In genomic region chr10:121461404-121462161, GRCm38 (mm10) we compare ENCODE assay signal across 8 mouse cellular contexts. TPM values are rescaled to one million over a fixed set of nuclear protein-coding genes. Genes with fewer than 3 reads are reported as not detected.
DNase-seq lines count a peak whose midpoint lies in the region; ATAC-seq and TF ChIP-seq lines count a peak whose summit lies in the region.

No protein-coding gene starts in this region.

- H3K4me3 ChIP-seq in cerebellum, adult 2 months (replicated peaks; ENCODE audit: insufficient read depth, low read depth, low read length), result peak overlapping the region; percentile 59
- 0 out of 2 replicates have a peak overlapping the region, but pooled peaks have one; percentile 6 for H3K4me3 ChIP-seq in intestine, embryonic 14.5 days (ENCODE audit: low read depth, low read length)
- no peak overlapping the region for H3K4me3 ChIP-seq in liver, embryonic 14.5 days (ENCODE audit: insufficient read depth in 1 of 2, low read depth in 2 of 2, low read length in 2 of 2)
- H3K4me3 ChIP-seq in myocyte, result peak overlapping the region; percentile 8

- H3K36me3 ChIP-seq in intestine, embryonic 14.5 days (ENCODE audit: control insufficient read depth, insufficient read depth, low read length), result no peaks in the 10 kb centered on the region; the same call in 1 of the 2 replicates
- H3K36me3 ChIP-seq in liver, embryonic 14.5 days (replicated peaks; ENCODE audit: control insufficient read depth, insufficient read depth, low read depth), result no peaks in the 10 kb centered on the region
- no peaks in the 10 kb centered on the region for H3K36me3 ChIP-seq in myocyte (ENCODE audit: control insufficient read depth, insufficient read depth)

- H3K79me2 ChIP-seq in myocyte (ENCODE audit: control insufficient read depth, insufficient read depth), result peaks cover 52% of the 10 kb centered on the region

- 0 out of 2 replicates have a peak overlapping the region, but pooled peaks have one; percentile 10 for H3K9ac ChIP-seq in intestine, embryonic 14.5 days (ENCODE audit: low read length)
- no peak overlapping the region for H3K9ac ChIP-seq in liver, embryonic 14.5 days (replicated peaks)

- peak overlapping the region; percentile 79 for H3K27ac ChIP-seq in cerebellum, adult 2 months (ENCODE audit: insufficient read depth, low read length)
- peak overlapping the region; percentile 12 for H3K27ac ChIP-seq in intestine, embryonic 14.5 days (ENCODE audit: low read depth)
- H3K27ac ChIP-seq in liver, embryonic 14.5 days, result no peak overlapping the region

- no peak for TF ChIP-seq POLR2A in cerebellum, adult 2 months (IDR thresholded peaks at IDR 0.05; ENCODE audit: borderline replicate concordance, insufficient read depth, low read length)
- peak; percentile 17 for TF ChIP-seq POLR2A in myocyte (IDR thresholded peaks at IDR 0.05; ENCODE audit: insufficient read length, low read depth)

- H3ac ChIP-seq in myocyte (ENCODE audit: control insufficient read depth, insufficient read length), result no peak overlapping the region

- no peak for ATAC-seq in intestine, embryonic 14.5 days (replicated peaks; ENCODE audit: low FRiP score, low TSS enrichment, low read depth)
- ATAC-seq in liver, embryonic 14.5 days (ENCODE audit: insufficient read depth), result peak; percentile 25; the same call in 1 of the 2 replicates
- no peak for ATAC-seq in monocyte, adult 5-6 weeks (replicated peaks; ENCODE audit: insufficient number of reproducible peaks, low FRiP score, low TSS enrichment, poor library complexity, severe bottlenecking)

- no peaks in the 10 kb centered on the region for H3K27me3 ChIP-seq in cerebellum, adult 2 months (ENCODE audit: control insufficient read depth, insufficient read depth, low read length)
- no peaks in the 10 kb centered on the region for H3K27me3 ChIP-seq in intestine, embryonic 14.5 days (replicated peaks; ENCODE audit: control insufficient read depth, insufficient read depth, low read length)
- no peaks in the 10 kb centered on the region for H3K27me3 ChIP-seq in liver, embryonic 14.5 days (ENCODE audit: control insufficient read depth, insufficient read depth, low read length)
- no peaks in the 10 kb centered on the region for H3K27me3 ChIP-seq in myocyte (ENCODE audit: control insufficient read depth, insufficient read depth, insufficient read length)

- no peaks in the 10 kb centered on the region for H3K9me3 ChIP-seq in intestine, embryonic 14.5 days (ENCODE audit: control insufficient read depth, low read length)
- no peaks in the 10 kb centered on the region for H3K9me3 ChIP-seq in liver, embryonic 14.5 days (ENCODE audit: control insufficient read depth, low read length)

- WGBS in cerebellum, adult 2 months, result 5% methylated on average over 22 of the region's 22 CpGs
- 15% methylated on average over 22 of the region's 22 CpGs for WGBS in intestine, embryonic 14.5 days
- 15% methylated on average over 22 of the region's 22 CpGs for WGBS in liver, embryonic 14.5 days (ENCODE audit: insufficient replicate concordance)

- TF ChIP-seq EP300 in liver, embryonic 14.5 days (IDR thresholded peaks at IDR 0.05; ENCODE audit: low read depth), result no peak

- peak; percentile 66 for DNase-seq in R1 (ENCODE audit: low read depth, low spot score)
- DNase-seq in cerebellum, adult 2 months, result peak; percentile 67 to 68
- DNase-seq in gastrocnemius, adult 8-10 months (ENCODE audit: low spot score in 2 of 2), result peak; percentile 7 to 14
- DNase-seq in intestine, embryonic 14.5 days (ENCODE audit: low spot score), result peak; percentile 62
- DNase-seq in liver, embryonic 14.5 days (ENCODE audit: low read depth in 3 of 3, low spot score in 3 of 3), result no peak
- DNase-seq in left cerebral cortex, adult 8-10 months (ENCODE audit: low spot score in 2 of 2), result no peak

- H3K4me2 ChIP-seq in intestine, embryonic 14.5 days (ENCODE audit: low read length), result peak overlapping the region; percentile 35
- H3K4me2 ChIP-seq in liver, embryonic 14.5 days (ENCODE audit: low read depth), result peak overlapping the region; percentile 26
- H3K4me2 ChIP-seq in myocyte (ENCODE audit: low read depth), result peak overlapping the region; percentile 75

- TF ChIP-seq CTCF in cerebellum, adult 2 months (IDR thresholded peaks at IDR 0.05; ENCODE audit: borderline replicate concordance, insufficient read depth, low read depth, low read length), result no peak
- TF ChIP-seq CTCF in liver, embryonic 14.5 days (IDR thresholded peaks at IDR 0.05; ENCODE audit: low read depth), result no peak

- H3K4me1 ChIP-seq in cerebellum, adult 2 months (ENCODE audit: control insufficient read depth, insufficient read depth, low read length), result peaks cover 9% of the 10 kb centered on the region; the same call in 1 of the 2 replicates
- H3K4me1 ChIP-seq in intestine, embryonic 14.5 days (replicated peaks; ENCODE audit: control insufficient read depth, insufficient read depth, low read length), result peaks cover 54% of the 10 kb centered on the region
- H3K4me1 ChIP-seq in liver, embryonic 14.5 days (replicated peaks; ENCODE audit: control insufficient read depth in 2 of 2, insufficient read depth in 2 of 2, low read length in 1 of 2), result peaks cover 0 to 15% of the 10 kb centered on the region in 2 experiments; a peak in 3 of 4 replicates

TF ChIP-seq in myocyte, 11 proteins besides CTCF, POLR2A, EP300 and RAD21:
- no peak for TF ChIP-seq E2F4 (IDR thresholded peaks at IDR 0.05; ENCODE audit: insufficient read depth)
- TF ChIP-seq MYOD1 (IDR thresholded peaks at IDR 0.05; ENCODE audit: control insufficient read depth in 1 of 3, insufficient read length in 2 of 3, low read depth in 2 of 3), result peak in 1 of 3 experiments; percentile 58
- peak in 2 of 3 experiments; percentile 30 to 67 for TF ChIP-seq MYOG (IDR thresholded peaks at IDR 0.05; ENCODE audit: control insufficient read depth in 1 of 3, insufficient read depth in 1 of 3, insufficient read length in 2 of 3, low read depth in 2 of 3)

RNA-seq across cellular contexts. Expression of gene Rassf3, which starts 14.6 kb away (rescaled TPM):
- polyA plus RNA-seq in cerebellum, adult 2 months (2012; rRNA removed), result 16.5 and 17.8 TPM in 2 replicates
- 10 to 100 TPM; 23.3 to 43.2 (median 31.1) TPM for total RNA-seq in gastrocnemius, adult 8-10 months (2022)
- 20.9 and 24.6 TPM in 2 replicates for polyA plus RNA-seq in intestine, embryonic 14.5 days (2014; fragmentation: Nextera tagmentation; extraction: Ambion mirVana)
- polyA plus RNA-seq in liver, embryonic 14.5 days (2012; rRNA removed), result 5.7 and 8.6 TPM in 2 replicates
- polyA plus RNA-seq in liver, embryonic 14.5 days (2014; fragmentation: Nextera tagmentation; extraction: Ambion mirVana), result 7.9 and 10.8 TPM in 2 replicates
- 32.3 TPM for polyA plus RNA-seq in myocyte (2012; fragmentation: generic; extraction: Trizol)
- 10 to 100 TPM; 43.2 to 52.0 (median 45.0) TPM for total RNA-seq in left cerebral cortex, adult 8-10 months (2022)
- 80.1 to 98.6 TPM (median 93.0 TPM) in 3 replicates for total RNA-seq in monocyte, adult 5-6 weeks (2017)

Comparison
In these comparisons a context has a peak if more than half of its experiments do, and no peak if none do; other contexts are left out.
1. DNase-seq: peak in R1 (single experiment), cerebellum, adult 2 months (2 of 2), gastrocnemius, adult 8-10 months (2 of 2) and intestine, embryonic 14.5 days (single experiment); none in liver, embryonic 14.5 days (0 of 3) and left cerebral cortex, adult 8-10 months (0 of 2).
2. H3K4me3 ChIP-seq: peak in cerebellum, adult 2 months (single experiment), intestine, embryonic 14.5 days (single experiment) and myocyte (single experiment); none in liver, embryonic 14.5 days (0 of 2).
3. Peak in every context shown above with its lines, with median percentiles within 50 percentile points of each other: H3K4me2 ChIP-seq.